Mouse (Mus musculus) embryo, embryonic 9.5 days (tissue): ENCODE measurements around the gene Fignl2.

Source experiments
- DNase-seq: peaks from one replicate; pipeline ENCODE4 v3.0.0-alpha.2; 2017; ENCODE audit errors: extremely low spot score

The Fignl2 gene

GRCm38 (mm10) chr15:101068029-101068428 is 10.3 kb downstream of the Fignl2 start:
- no peak for DNase-seq

GRCm38 (mm10) chr15:101066920-101067696 is 11.3 kb downstream of the Fignl2 start:
- DNase-seq, result peak; percentile 63

GRCm38 (mm10) chr15:101066364-101066847 is 12.0 kb downstream of the Fignl2 start:
- peak; percentile 82 for DNase-seq

GRCm38 (mm10) chr15:101065069-101065468 is 13.3 kb downstream of the Fignl2 start:
- DNase-seq, result no peak

- DNase-seq, result no peak
These were observed 18.0 kb downstream of the Fignl2 start for GRCm38 (mm10) chr15:101060280-101060852.

- DNase-seq, result no peak
These were observed 18.6 kb downstream of the Fignl2 start for GRCm38 (mm10) chr15:101059570-101060279.

GRCm38 (mm10) chr15:101056225-101056624 is 22.1 kb downstream of the Fignl2 start:
- peak; percentile 59 for DNase-seq

- DNase-seq, result no peak
These were observed 23.8 kb downstream of the Fignl2 start for GRCm38 (mm10) chr15:101054541-101054940.

- DNase-seq, result peak; percentile 61
These were observed 24.4 kb downstream of the Fignl2 start for GRCm38 (mm10) chr15:101053832-101054459.

GRCm38 (mm10) chr15:101052560-101053501 is 25.5 kb downstream of the Fignl2 start:
- DNase-seq, result peak; percentile 66

- DNase-seq, result peak; percentile 58
These were observed 26.5 kb downstream of the Fignl2 start for GRCm38 (mm10) chr15:101051869-101052268.

GRCm38 (mm10) chr15:101048338-101048896 is 29.9 kb downstream of the Fignl2 start:
- no peak for DNase-seq

GRCm38 (mm10) chr15:101047194-101047555 is 31.2 kb downstream of the Fignl2 start, which contains the start of gene Gm47841:
Gm47841 (minus strand) TSS chr15:101047397.
- DNase-seq, result no peak

- peak; percentile 67 for DNase-seq
These were observed 31.7 kb downstream of the Fignl2 start for GRCm38 (mm10) chr15:101046527-101047193.

GRCm38 (mm10) chr15:101046039-101046526 is 32.3 kb downstream of the Fignl2 start:
- peak; percentile 70 for DNase-seq

- no peak for DNase-seq
These were observed 33.8 kb downstream of the Fignl2 start for GRCm38 (mm10) chr15:101044531-101044930.

- peak; percentile 70 for DNase-seq
These were observed 35.8 kb downstream of the Fignl2 start for GRCm38 (mm10) chr15:101042613-101043012.

- DNase-seq, result no peak
These were observed 36.4 kb downstream of the Fignl2 start for GRCm38 (mm10) chr15:101041966-101042365.

- DNase-seq, result no peak
These were observed 38.7 kb downstream of the Fignl2 start for GRCm38 (mm10) chr15:101039651-101040050.

GRCm38 (mm10) chr15:101028960-101029359 is 49.4 kb downstream of the Fignl2 start:
- no peak for DNase-seq
